Mouse (Mus musculus): Measurements from ENCODE around the gene Ubiad1. TPM values are rescaled to one million over a fixed set of nuclear protein-coding genes. Genes with fewer than 3 reads are reported as not detected.

Ubiad1 gene
- polyA plus RNA-seq, 1 experiment from 2014 or later, result 9.9 TPM

GRCm38 (mm10) chr4:148460656-148461284 lies 16.2 kb upstream of the Ubiad1 start:
- Histone ChIP-seq H3K4me1 (replicated peaks; ENCODE audit: control insufficient read depth, insufficient read depth, low read length) (no peaks in the 10 kb centered on the region), H3K9ac (ENCODE audit: low read depth, low read length) (no peak overlapping the region), H3K4me2 (replicated peaks; ENCODE audit: low read depth) (no peak overlapping the region), H3K4me3 (ENCODE audit: low read depth, low read length) (no peak overlapping the region), H3K27me3 (replicated peaks; ENCODE audit: control insufficient read depth, insufficient read depth, low read length) (no peaks in the 10 kb centered on the region), H3K27ac (ENCODE audit: low read depth, low read length) (no peak overlapping the region), H3K9me3 (ENCODE audit: control insufficient read depth) (no peaks in the 10 kb centered on the region), H3K36me3 (ENCODE audit: control insufficient read depth, insufficient read depth) (peaks cover 91% of the 10 kb centered on the region)
- 94% methylated on average over 12 of the region's 12 CpGs for WGBS
- TF ChIP-seq CTCF (IDR thresholded peaks at IDR 0.05; ENCODE audit: low read depth), result no peak
- ATAC-seq, result no peak

GRCm38 (mm10) chr4:148455477-148456025 lies 11.0 kb upstream of the Ubiad1 start:
- WGBS, result 92% methylated on average over 5 of the region's 5 CpGs
- TF ChIP-seq CTCF (IDR thresholded peaks at IDR 0.05; ENCODE audit: low read depth), result no peak

GRCm38 (mm10) chr4:148453707-148454106 lies 9.1 kb upstream of the Ubiad1 start:
- Histone ChIP-seq H3K9me3 (ENCODE audit: control insufficient read depth) (no peaks in the 10 kb centered on the region), H3K4me1 (replicated peaks; ENCODE audit: control insufficient read depth, insufficient read depth, low read length) (no peaks in the 10 kb centered on the region), H3K27ac (ENCODE audit: low read depth, low read length) (no peak overlapping the region), H3K27me3 (replicated peaks; ENCODE audit: control insufficient read depth, insufficient read depth, low read length) (no peaks in the 10 kb centered on the region), H3K9ac (ENCODE audit: low read depth, low read length) (no peak overlapping the region), H3K36me3 (ENCODE audit: control insufficient read depth, insufficient read depth) (peaks cover 66% of the 10 kb centered on the region), H3K4me2 (replicated peaks; ENCODE audit: low read depth) (no peak overlapping the region), H3K4me3 (ENCODE audit: low read depth, low read length) (no peak overlapping the region)
- ATAC-seq, result no peak
- 93% methylated on average over 11 of the region's 11 CpGs for WGBS
- no peak for TF ChIP-seq CTCF (IDR thresholded peaks at IDR 0.05; ENCODE audit: low read depth)

More at GRCm38 (mm10) chr4:148455477-148456025, 11.0 kb upstream of the Ubiad1 start:
- H3K9me3 ChIP-seq (ENCODE audit: control insufficient read depth), result no peaks in the 10 kb centered on the region
- H3K36me3 ChIP-seq (ENCODE audit: control insufficient read depth, insufficient read depth), result peaks cover 82% of the 10 kb centered on the region
- no peak for ATAC-seq
- no peak overlapping the region for H3K4me2 ChIP-seq (replicated peaks; ENCODE audit: low read depth)
- H3K4me1 ChIP-seq (replicated peaks; ENCODE audit: control insufficient read depth, insufficient read depth, low read length), result no peaks in the 10 kb centered on the region
- H3K27ac ChIP-seq (ENCODE audit: low read depth, low read length), result no peak overlapping the region
- H3K27me3 ChIP-seq (replicated peaks; ENCODE audit: control insufficient read depth, insufficient read depth, low read length), result no peaks in the 10 kb centered on the region
- H3K4me3 ChIP-seq (ENCODE audit: low read depth, low read length), result no peak overlapping the region
- H3K9ac ChIP-seq (ENCODE audit: low read depth, low read length), result no peak overlapping the region

GRCm38 (mm10) chr4:148448853-148449245 lies 4.3 kb upstream of the Ubiad1 start:
- peaks cover 3% of the 10 kb centered on the region; the same call in 1 of the 2 replicates for H3K4me1 ChIP-seq (replicated peaks; ENCODE audit: control insufficient read depth, insufficient read depth, low read length)
- no peaks in the 10 kb centered on the region for H3K9me3 ChIP-seq (ENCODE audit: control insufficient read depth)
- peaks cover 18% of the 10 kb centered on the region for H3K36me3 ChIP-seq (ENCODE audit: control insufficient read depth, insufficient read depth)
- peak overlapping the region; percentile 92 for H3K4me3 ChIP-seq (ENCODE audit: low read depth, low read length)
- TF ChIP-seq CTCF (IDR thresholded peaks at IDR 0.05; ENCODE audit: low read depth), result no peak
- peak; percentile 31 for ATAC-seq
- peak overlapping the region; percentile 17 for H3K27ac ChIP-seq (ENCODE audit: low read depth, low read length)
- H3K9ac ChIP-seq (ENCODE audit: low read depth, low read length), result peak overlapping the region; percentile 79
- H3K4me2 ChIP-seq (replicated peaks; ENCODE audit: low read depth), result peak overlapping the region; percentile 83
- WGBS, result under 1% methylated on average over 15 of the region's 15 CpGs
- H3K27me3 ChIP-seq (replicated peaks; ENCODE audit: control insufficient read depth, insufficient read depth, low read length), result no peaks in the 10 kb centered on the region

- Histone ChIP-seq H3K4me1 (replicated peaks; ENCODE audit: control insufficient read depth, insufficient read depth, low read length) (peaks cover 5% of the 10 kb centered on the region; the same call in 1 of the 2 replicates), H3K9me3 (ENCODE audit: control insufficient read depth) (no peaks in the 10 kb centered on the region), H3K27ac (ENCODE audit: low read depth, low read length) (peak within 1 kb of the TSS; percentile 17), H3K9ac (ENCODE audit: low read depth, low read length) (peak within 1 kb of the TSS; percentile 79), H3K36me3 (ENCODE audit: control insufficient read depth, insufficient read depth) (peaks cover 12% of the 10 kb centered on the region), H3K27me3 (replicated peaks; ENCODE audit: control insufficient read depth, insufficient read depth, low read length) (no peaks in the 10 kb centered on the region), H3K4me3 (ENCODE audit: low read depth, low read length) (peak within 1 kb of the TSS; percentile 92), H3K4me2 (replicated peaks; ENCODE audit: low read depth) (peak within 1 kb of the TSS; percentile 83)
- peak; percentile 96 for ATAC-seq
- TF ChIP-seq CTCF (IDR thresholded peaks at IDR 0.05; ENCODE audit: low read depth), result no peak
- WGBS, result under 1% methylated on average over 56 of the region's 56 CpGs
Observed at GRCm38 (mm10) chr4:148448179-148448852, 3.7 kb upstream of the Ubiad1 start, which contains the start of gene Mtor. TSS of gene Mtor (plus strand) at chr4:148448611.

GRCm38 (mm10) chr4:148442598-148442997 lies 2.0 kb downstream of the Ubiad1 start:
- H3K27me3 ChIP-seq (replicated peaks; ENCODE audit: control insufficient read depth, insufficient read depth, low read length), result no peaks in the 10 kb centered on the region

More at GRCm38 (mm10) chr4:148442598-148442997, 2.0 kb downstream of the Ubiad1 start:
- no peak for ATAC-seq
- Histone ChIP-seq H3K4me3 (ENCODE audit: low read depth, low read length) (no peak overlapping the region), H3K9me3 (ENCODE audit: control insufficient read depth) (no peaks in the 10 kb centered on the region), H3K36me3 (ENCODE audit: control insufficient read depth, insufficient read depth) (no peaks in the 10 kb centered on the region), H3K27ac (ENCODE audit: low read depth, low read length) (no peak overlapping the region), H3K9ac (ENCODE audit: low read depth, low read length) (no peak overlapping the region), H3K4me1 (replicated peaks; ENCODE audit: control insufficient read depth, insufficient read depth, low read length) (peaks cover 7% of the 10 kb centered on the region; the same call in 1 of the 2 replicates), H3K4me2 (replicated peaks; ENCODE audit: low read depth) (no peak overlapping the region)
- no peak for TF ChIP-seq CTCF (IDR thresholded peaks at IDR 0.05; ENCODE audit: low read depth)
- 72% methylated on average over 7 of the region's 7 CpGs for WGBS

Measured in intestine, postnatal 0 days (tissue).